Mouse (Mus musculus): ENCODE measurements around the gene Ski.

DNA sequence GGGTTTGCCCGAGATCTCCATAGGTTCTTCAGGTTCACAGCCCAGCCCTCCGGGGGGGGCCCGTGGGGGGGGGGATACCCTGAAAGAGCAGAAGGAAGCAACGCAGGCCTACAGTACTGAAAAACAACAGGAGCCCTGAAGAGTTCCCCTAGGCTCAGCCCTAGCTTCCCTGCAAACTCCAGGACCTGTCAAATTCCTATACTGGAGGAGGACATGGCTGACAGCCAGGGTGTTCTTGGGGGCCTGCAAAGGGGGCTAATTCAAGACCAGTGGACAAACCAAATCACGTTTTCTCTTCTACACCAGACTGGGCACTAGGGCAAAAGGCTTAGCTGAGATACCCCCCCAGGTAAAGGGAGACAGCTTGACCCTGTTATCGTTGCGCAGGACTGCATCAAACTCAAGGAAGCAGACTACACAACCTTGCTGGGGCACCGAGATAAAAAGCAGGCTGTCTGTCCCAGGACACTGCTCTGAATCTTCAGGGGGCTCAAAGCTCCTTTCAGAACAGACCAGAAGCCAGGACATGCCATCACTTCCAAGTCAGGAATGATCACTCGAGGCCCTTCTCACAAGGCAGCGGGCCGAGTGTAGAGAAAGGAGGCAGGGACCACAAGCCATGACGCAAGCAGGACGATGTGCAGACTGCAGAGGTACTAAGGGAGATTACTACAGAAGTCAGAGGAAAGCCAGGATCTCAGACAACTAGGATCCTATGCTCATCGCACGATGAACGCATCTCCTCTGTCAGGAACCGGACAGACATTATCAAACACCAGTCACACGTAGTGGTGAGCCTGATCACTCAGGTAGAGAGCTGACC lies 37.9 kb downstream of the Ski start:
- TF ChIP-seq POLR2A (IDR thresholded peaks at IDR 0.05; ENCODE audit: borderline replicate concordance, extremely low read depth, insufficient read depth, insufficient read length, poor library complexity, severe bottlenecking) = no peak
- no peak for TF ChIP-seq CTCF (IDR thresholded peaks at IDR 0.05; ENCODE audit: borderline replicate concordance, extremely low read depth, insufficient read depth, insufficient read length)
